Comparison of ENCODE assay signal across 8 mouse cellular contexts in the genomic region with DNA sequence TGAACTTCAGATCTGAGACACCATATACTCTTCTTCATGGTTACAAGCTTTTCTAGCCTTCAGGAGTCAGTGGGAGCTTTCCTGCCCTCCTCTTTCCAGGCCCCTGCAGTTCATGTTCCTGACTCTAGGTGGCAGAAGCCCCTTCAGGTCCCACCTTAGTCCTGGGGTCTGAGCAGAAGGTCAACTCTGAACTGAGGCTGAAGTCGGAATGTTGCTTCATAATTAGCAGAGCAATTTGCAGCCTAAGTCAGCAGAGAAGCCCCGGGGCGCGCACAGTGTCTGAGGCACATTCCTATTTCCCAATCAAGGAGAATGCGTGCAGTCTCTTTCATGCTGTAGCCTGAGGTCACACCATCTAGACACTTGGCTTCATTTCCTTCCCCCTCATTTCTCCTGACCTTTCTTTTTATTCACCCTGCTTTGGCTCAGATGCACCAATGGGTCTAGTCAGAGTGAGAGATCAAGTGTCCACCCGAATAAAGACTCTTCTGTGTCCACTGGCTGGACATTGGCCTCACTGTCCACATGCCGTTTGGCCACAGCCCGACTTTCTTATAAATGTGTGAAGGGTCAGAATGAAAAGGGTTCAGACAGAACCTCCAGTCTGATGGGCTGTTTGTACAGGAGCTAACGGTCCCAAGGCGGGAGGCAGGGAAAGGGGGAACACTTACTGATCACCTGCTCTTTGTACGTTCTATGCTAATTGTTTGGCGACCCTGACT. TPM values are rescaled to one million over a fixed set of nuclear protein-coding genes. Genes with fewer than 3 reads are reported as not detected.
DNase-seq lines count a peak whose midpoint lies in the region; ATAC-seq and TF ChIP-seq lines count a peak whose summit lies in the region.

No protein-coding gene starts in this region.

- DNase-seq in urinary bladder, postnatal 25 days (ENCODE audit: low spot score) = peak; percentile 25
- DNase-seq in urinary bladder, postnatal 10 days (ENCODE audit: low spot score) = no peak
- peak; percentile 78 for DNase-seq in embryonic facial prominence, embryonic 10.5 days (ENCODE audit: low spot score)
- DNase-seq in limb, embryonic 14.5 days (ENCODE audit: low spot score) = peak; percentile 43
- peak; percentile 48 for DNase-seq in thymus, postnatal 4 days
- no peak for DNase-seq in hindbrain, embryonic 14.5 days (ENCODE audit: low spot score)

- no peaks in the 10 kb centered on the region for H3K36me3 ChIP-seq in intestine, postnatal 0 days (ENCODE audit: control insufficient read depth, insufficient read depth)
- no peaks in the 10 kb centered on the region for H3K36me3 ChIP-seq in intestine, embryonic 16.5 days (ENCODE audit: control insufficient read depth, insufficient read depth, low read length)
- H3K36me3 ChIP-seq in embryonic facial prominence, embryonic 10.5 days (replicated peaks) = no peaks in the 10 kb centered on the region
- no peaks in the 10 kb centered on the region for H3K36me3 ChIP-seq in limb, embryonic 14.5 days (ENCODE audit: control insufficient read depth, insufficient read depth, low read length)
- no peaks in the 10 kb centered on the region for H3K36me3 ChIP-seq in hindbrain, embryonic 14.5 days (replicated peaks; ENCODE audit: control insufficient read depth, insufficient read depth)

- no peak for ATAC-seq in intestine, postnatal 0 days
- no peak for ATAC-seq in intestine, embryonic 16.5 days
- no peak for ATAC-seq in limb, embryonic 14.5 days (ENCODE audit: low FRiP score, low read depth)
- ATAC-seq in hindbrain, embryonic 14.5 days (ENCODE audit: low FRiP score) = no peak

- H3K9ac ChIP-seq in intestine, postnatal 0 days (ENCODE audit: low read depth, low read length) = no peak overlapping the region
- no peak overlapping the region for H3K9ac ChIP-seq in intestine, embryonic 16.5 days (ENCODE audit: low read depth, low read length)
- H3K9ac ChIP-seq in limb, embryonic 14.5 days (ENCODE audit: low read depth, low read length, severe bottlenecking) = no peak overlapping the region
- no peak overlapping the region for H3K9ac ChIP-seq in hindbrain, embryonic 14.5 days

- TF ChIP-seq CTCF in intestine, postnatal 0 days (IDR thresholded peaks at IDR 0.05; ENCODE audit: low read depth) = peak; percentile 79

- H3K4me3 ChIP-seq in intestine, postnatal 0 days (ENCODE audit: low read depth, low read length) = no peak overlapping the region
- no peak overlapping the region for H3K4me3 ChIP-seq in intestine, embryonic 16.5 days (ENCODE audit: low read length)
- no peak overlapping the region for H3K4me3 ChIP-seq in embryonic facial prominence, embryonic 10.5 days
- no peak overlapping the region for H3K4me3 ChIP-seq in limb, embryonic 14.5 days (replicated peaks; ENCODE audit: low read length)
- no peak overlapping the region for H3K4me3 ChIP-seq in hindbrain, embryonic 14.5 days (replicated peaks; ENCODE audit: low read length)

- H3K4me2 ChIP-seq in intestine, postnatal 0 days (replicated peaks; ENCODE audit: low read depth) = no peak overlapping the region
- H3K4me2 ChIP-seq in intestine, embryonic 16.5 days (ENCODE audit: low read depth, low read length) = no peak overlapping the region
- no peak overlapping the region for H3K4me2 ChIP-seq in limb, embryonic 14.5 days (replicated peaks; ENCODE audit: low read depth, low read length, severe bottlenecking)
- no peak overlapping the region for H3K4me2 ChIP-seq in hindbrain, embryonic 14.5 days (replicated peaks)

- 78% methylated on average over 12 of the region's 12 CpGs for WGBS in intestine, postnatal 0 days
- WGBS in intestine, embryonic 16.5 days = 81% methylated on average over 12 of the region's 12 CpGs
- WGBS in embryonic facial prominence, embryonic 10.5 days = 40% methylated on average over 12 of the region's 12 CpGs
- 59% methylated on average over 12 of the region's 12 CpGs for WGBS in limb, embryonic 14.5 days
- WGBS in hindbrain, embryonic 14.5 days = 80% methylated on average over 12 of the region's 12 CpGs

- no peaks in the 10 kb centered on the region for H3K9me3 ChIP-seq in intestine, postnatal 0 days (ENCODE audit: control insufficient read depth)
- H3K9me3 ChIP-seq in intestine, embryonic 16.5 days (ENCODE audit: control insufficient read depth, low read length) = no peaks in the 10 kb centered on the region
- H3K9me3 ChIP-seq in embryonic facial prominence, embryonic 10.5 days = no peaks in the 10 kb centered on the region
- H3K9me3 ChIP-seq in limb, embryonic 14.5 days (ENCODE audit: control insufficient read depth, low read length) = no peaks in the 10 kb centered on the region
- no peaks in the 10 kb centered on the region for H3K9me3 ChIP-seq in hindbrain, embryonic 14.5 days (ENCODE audit: control insufficient read depth, low read length)

- no peaks in the 10 kb centered on the region for H3K4me1 ChIP-seq in intestine, postnatal 0 days (replicated peaks; ENCODE audit: control insufficient read depth, insufficient read depth, low read length)
- H3K4me1 ChIP-seq in intestine, embryonic 16.5 days (ENCODE audit: control insufficient read depth, insufficient read depth, low read length) = no peaks in the 10 kb centered on the region
- peaks cover 15% of the 10 kb centered on the region; the same call in 1 of the 2 replicates for H3K4me1 ChIP-seq in embryonic facial prominence, embryonic 10.5 days
- no peaks in the 10 kb centered on the region for H3K4me1 ChIP-seq in limb, embryonic 14.5 days (ENCODE audit: control insufficient read depth, insufficient read depth, low read length)
- H3K4me1 ChIP-seq in hindbrain, embryonic 14.5 days (replicated peaks; ENCODE audit: control insufficient read depth, insufficient read depth, low read length) = no peaks in the 10 kb centered on the region

- H3K27me3 ChIP-seq in intestine, postnatal 0 days (replicated peaks; ENCODE audit: control insufficient read depth, insufficient read depth, low read length) = no peaks in the 10 kb centered on the region
- no peaks in the 10 kb centered on the region for H3K27me3 ChIP-seq in intestine, embryonic 16.5 days (replicated peaks; ENCODE audit: control insufficient read depth, insufficient read depth, low read length)
- H3K27me3 ChIP-seq in embryonic facial prominence, embryonic 10.5 days (replicated peaks; ENCODE audit: low read depth, poor library complexity, severe bottlenecking) = no peaks in the 10 kb centered on the region
- no peaks in the 10 kb centered on the region for H3K27me3 ChIP-seq in limb, embryonic 14.5 days (ENCODE audit: control insufficient read depth, insufficient read depth, low read length)
- H3K27me3 ChIP-seq in hindbrain, embryonic 14.5 days (ENCODE audit: control insufficient read depth, insufficient read depth, low read length) = no peaks in the 10 kb centered on the region

- H3K27ac ChIP-seq in intestine, postnatal 0 days (ENCODE audit: low read depth, low read length) = no peak overlapping the region
- no peak overlapping the region for H3K27ac ChIP-seq in intestine, embryonic 16.5 days (ENCODE audit: low read length)
- no peak overlapping the region; the same call in 1 of the 2 replicates for H3K27ac ChIP-seq in embryonic facial prominence, embryonic 10.5 days (replicated peaks)
- no peak overlapping the region for H3K27ac ChIP-seq in limb, embryonic 14.5 days (replicated peaks; ENCODE audit: low read depth, low read length)
- no peak overlapping the region for H3K27ac ChIP-seq in hindbrain, embryonic 14.5 days

- TF ChIP-seq POLR2A in limb, embryonic 14.5 days (IDR thresholded peaks at IDR 0.05; ENCODE audit: borderline replicate concordance, extremely low read depth, insufficient read depth, insufficient read length) = no peak

RNA-seq across cellular contexts. Expression of gene Tmem72, which starts 58.4 kb away (rescaled TPM):
- 0.01 TPM in 1 of 2 replicates, not detected in the other for polyA plus RNA-seq in intestine, postnatal 0 days (2015; fragmentation: Nextera tagmentation; extraction: Ambion mirVana)
- polyA plus RNA-seq in intestine, embryonic 16.5 days (2015; fragmentation: Nextera tagmentation; extraction: Ambion mirVana) = 0.06 and 0.07 TPM in 2 replicates
- 0.04 and 0.06 TPM in 2 replicates for polyA plus RNA-seq in embryonic facial prominence, embryonic 10.5 days (2016; fragmentation: Nextera tagmentation; extraction: Ambion mirVana)
- polyA plus RNA-seq in limb, embryonic 14.5 days (2012; rRNA removed) = 0.03 and 0.17 TPM in 2 replicates
- 0.06 and 0.08 TPM in 2 replicates for polyA plus RNA-seq in limb, embryonic 14.5 days (2014; fragmentation: Nextera tagmentation; extraction: Ambion mirVana)
- 1.5 and 3.1 TPM in 2 replicates for polyA plus RNA-seq in hindbrain, embryonic 14.5 days (2014; fragmentation: Nextera tagmentation; extraction: Ambion mirVana)

Comparison
In these comparisons a context has a peak if more than half of its experiments do, and no peak if none do; other contexts are left out.
1. DNase-seq: peak in urinary bladder, postnatal 25 days (single experiment), embryonic facial prominence, embryonic 10.5 days (single experiment), limb, embryonic 14.5 days (single experiment) and thymus, postnatal 4 days (single experiment); none in urinary bladder, postnatal 10 days (single experiment) and hindbrain, embryonic 14.5 days (single experiment).